Mouse (Mus musculus) bone marrow macrophage, adult 2 months (primary cell): ENCODE measurements around the gene Ccdc24. TPM values are rescaled to one million over a fixed set of nuclear protein-coding genes. Genes with fewer than 3 reads are reported as not detected.

Experiments used
- H3K27ac ChIP-seq: 2 replicates; pipeline ENCODE4 v1.5.1; 2012; ENCODE audit warnings: low read depth, low read length; ENCODE audit not compliant: insufficient read depth
- H3K4me1 ChIP-seq: 2 replicates; pipeline ENCODE4 v1.6.1; 2012; ENCODE audit warnings: low read length; ENCODE audit not compliant: control insufficient read depth, insufficient read depth
- H3K4me3 ChIP-seq: 2 replicates; pipeline ENCODE4 v1.5.1; 2012; ENCODE audit warnings: mild to moderate bottlenecking, low read length, moderate library complexity; ENCODE audit not compliant: insufficient read depth
- CTCF ChIP-seq: IDR thresholded peaks from 2 replicates; pipeline ENCODE4 v1.5.1; 2012; ENCODE audit warnings: low read depth, mild to moderate bottlenecking, low read length, moderate library complexity
- POLR2A ChIP-seq: IDR thresholded peaks from 2 replicates; pipeline ENCODE4 v1.6.1; 2012; ENCODE audit warnings: mild to moderate bottlenecking, low read depth, low read length, borderline replicate concordance
- polyA plus RNA-seq: library from polyadenylated mRNA; stranded (reverse); fragments of >200 nt; gene quantifications from 2 replicates; pipeline ENCODE4 v1.2.4, GENCODE M21; 2012; ENCODE audit not compliant: missing spikeins, insufficient read depth, insufficient read length

Ccdc24 gene
- polyA plus RNA-seq, 1 experiment = not detected

- H3K4me3 ChIP-seq = no peak overlapping the region
- H3K4me1 ChIP-seq = no peaks in the 10 kb centered on the region
- TF ChIP-seq POLR2A (no peak), CTCF (no peak)
- H3K27ac ChIP-seq = no peak overlapping the region
Observed at GRCm38 (mm10) chr4:117866083-117866482, 6.3 kb downstream of the Ccdc24 start.

DNA sequence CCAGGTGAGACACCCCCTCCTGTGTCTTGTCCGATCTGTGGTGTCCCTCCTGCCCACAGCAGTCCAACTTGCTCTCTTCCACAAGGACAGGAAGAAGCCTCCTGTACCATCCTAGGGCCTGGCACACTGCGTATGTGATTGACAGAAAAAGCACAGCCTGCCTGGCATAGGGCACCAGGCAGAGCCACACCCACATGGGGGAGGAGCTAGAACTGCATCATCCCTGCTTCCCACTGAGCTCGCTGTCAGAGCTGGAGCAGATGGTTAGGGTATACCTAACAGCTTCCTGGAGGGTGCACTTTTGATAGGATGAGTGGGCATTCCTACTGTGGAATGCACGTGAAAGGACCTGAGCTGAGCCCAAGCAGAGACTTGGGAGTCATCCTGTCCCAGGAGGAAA, 9.5 kb downstream of the Ccdc24 start:
- Histone ChIP-seq H3K4me3 (no peak overlapping the region), H3K4me1 (no peaks in the 10 kb centered on the region), H3K27ac (no peak overlapping the region)
- TF ChIP-seq CTCF = no peak
- TF ChIP-seq POLR2A = no peak

DNA sequence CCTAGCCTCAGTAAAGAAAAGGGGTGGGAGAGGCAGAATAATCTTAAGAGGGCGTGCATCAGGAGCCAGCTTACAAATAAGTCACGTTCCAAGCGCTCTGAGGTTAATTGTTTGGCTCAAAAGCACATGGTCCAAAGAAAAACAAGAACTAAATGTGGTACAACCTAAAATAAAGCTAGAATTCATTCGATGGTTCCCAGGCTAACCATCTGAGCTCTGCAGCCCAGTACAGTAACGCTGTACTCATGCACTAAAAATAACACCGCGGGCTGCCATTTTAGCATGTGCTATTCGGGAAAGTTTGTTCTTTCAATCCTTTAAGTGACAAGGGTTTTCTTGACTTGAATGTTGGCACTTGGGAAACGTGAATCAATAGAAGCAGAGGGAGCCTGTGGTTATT, 11.8 kb downstream of the Ccdc24 start:
- no peaks in the 10 kb centered on the region for H3K4me1 ChIP-seq
- no peak overlapping the region for H3K27ac ChIP-seq
- H3K4me3 ChIP-seq = no peak overlapping the region
- TF ChIP-seq CTCF (no peak), POLR2A (no peak)

DNA sequence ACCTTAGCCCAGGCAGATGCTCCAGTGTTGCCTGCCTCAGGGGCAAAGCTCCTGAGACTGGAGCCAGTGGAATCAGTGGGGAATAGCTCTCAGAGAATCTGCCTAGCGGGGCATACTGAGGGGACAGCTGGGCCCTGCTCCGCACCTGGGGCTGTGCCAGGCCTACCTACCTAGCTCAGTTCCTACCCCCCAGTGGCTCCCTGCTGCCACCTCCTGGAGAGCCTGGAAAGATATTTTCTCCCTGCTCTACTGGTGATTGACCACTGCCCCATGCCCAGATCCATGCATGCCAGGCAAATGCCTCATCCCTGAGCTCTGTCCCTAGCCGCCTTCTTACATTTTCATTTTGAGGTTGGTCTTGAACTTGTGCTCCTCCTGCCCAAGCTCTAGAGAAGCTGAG, 13.6 kb downstream of the Ccdc24 start:
- Histone ChIP-seq H3K4me1 (peaks cover 2% of the 10 kb centered on the region; the same call in 1 of the 2 replicates), H3K4me3 (no peak overlapping the region), H3K27ac (no peak overlapping the region)
- TF ChIP-seq POLR2A (no peak), CTCF (peak; percentile 59)

DNA sequence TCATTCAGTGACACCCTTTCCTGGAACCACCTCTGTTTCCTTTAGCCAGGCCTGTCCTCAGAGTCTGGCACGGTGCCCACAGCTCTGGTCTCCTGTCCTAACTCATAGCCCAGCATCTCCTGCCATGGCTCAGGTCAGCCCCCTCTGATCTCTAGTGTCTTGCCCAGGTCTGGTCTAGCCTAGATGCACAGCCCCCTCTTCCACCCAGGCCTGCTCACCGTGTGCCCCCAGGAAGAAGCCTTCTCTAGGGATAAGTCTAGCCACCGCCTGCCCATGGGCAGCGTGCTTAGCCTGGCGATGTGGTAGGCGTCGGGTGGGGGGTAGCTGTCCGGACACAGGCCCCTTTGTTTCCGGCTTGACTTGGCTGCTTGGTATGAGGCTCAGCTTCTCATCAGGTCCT, 17.2 kb downstream of the Ccdc24 start:
- no peak for TF ChIP-seq CTCF
- no peak for TF ChIP-seq POLR2A
- no peak overlapping the region for H3K4me3 ChIP-seq
- no peak overlapping the region for H3K27ac ChIP-seq
- H3K4me1 ChIP-seq = peaks cover 2% of the 10 kb centered on the region; the same call in 1 of the 2 replicates

- no peak for TF ChIP-seq POLR2A
- no peak for TF ChIP-seq CTCF
- Histone ChIP-seq H3K4me3 (no peak overlapping the region), H3K27ac (no peak overlapping the region), H3K4me1 (peaks cover 2% of the 10 kb centered on the region; the same call in 1 of the 2 replicates)
Observed at GRCm38 (mm10) chr4:117852152-117852868, 20.0 kb downstream of the Ccdc24 start.

DNA sequence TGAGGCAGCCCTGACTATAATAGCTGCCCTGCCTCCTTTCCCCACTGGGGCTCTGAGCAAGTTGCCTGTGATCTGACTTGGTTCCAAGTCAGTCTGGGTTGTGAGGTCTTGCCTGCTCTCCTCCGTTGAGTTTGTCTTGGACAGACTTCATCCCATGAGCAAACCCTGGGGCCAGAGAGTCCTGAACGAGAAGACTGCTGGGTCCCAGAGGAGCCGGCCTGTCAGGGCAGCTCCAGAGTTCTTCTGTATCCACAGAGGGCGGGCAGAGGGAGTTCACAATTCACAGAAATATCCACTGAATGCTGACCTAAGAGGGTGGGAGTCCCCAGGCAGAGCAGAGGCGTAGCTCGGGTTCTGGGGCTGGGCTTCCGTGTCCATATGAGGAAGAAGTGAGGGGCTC, 21.5 kb downstream of the Ccdc24 start:
- H3K4me1 ChIP-seq = peaks cover 2% of the 10 kb centered on the region; the same call in 1 of the 2 replicates
- TF ChIP-seq POLR2A (no peak), CTCF (no peak)
- H3K27ac ChIP-seq = no peak overlapping the region
- no peak overlapping the region for H3K4me3 ChIP-seq

DNA sequence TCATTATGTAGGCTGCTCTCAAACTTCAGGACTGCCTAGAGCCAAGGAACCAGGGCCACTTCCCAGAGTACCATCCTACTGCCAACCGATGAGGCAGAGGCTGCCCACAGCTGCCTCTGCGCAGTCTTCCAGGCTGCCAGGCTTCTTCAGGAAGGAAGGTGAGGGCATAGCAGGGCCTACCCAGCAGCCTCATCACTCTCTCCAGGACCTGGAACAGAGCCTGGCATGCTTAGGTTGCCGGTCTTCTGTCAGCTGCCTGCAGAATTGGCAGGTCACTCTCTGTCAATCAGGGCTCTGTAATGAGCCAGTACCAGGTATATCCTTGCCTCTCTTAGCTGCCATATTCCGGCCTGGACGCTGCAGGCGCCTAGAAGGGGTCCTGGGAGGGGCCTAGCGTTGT, 22.2 kb downstream of the Ccdc24 start:
- TF ChIP-seq CTCF (no peak), POLR2A (no peak)
- Histone ChIP-seq H3K4me3 (no peak overlapping the region), H3K27ac (no peak overlapping the region), H3K4me1 (peaks cover 2% of the 10 kb centered on the region; the same call in 1 of the 2 replicates)

GRCm38 (mm10) chr4:117849506-117849905, 22.9 kb downstream of the Ccdc24 start:
- no peaks in the 10 kb centered on the region for H3K4me1 ChIP-seq
- TF ChIP-seq CTCF = no peak
- TF ChIP-seq POLR2A = no peak
- H3K4me3 ChIP-seq = no peak overlapping the region
- no peak overlapping the region for H3K27ac ChIP-seq

- H3K4me3 ChIP-seq = no peak overlapping the region
- H3K27ac ChIP-seq = no peak overlapping the region
- TF ChIP-seq CTCF (no peak), POLR2A (no peak)
- H3K4me1 ChIP-seq = no peaks in the 10 kb centered on the region
Observed at GRCm38 (mm10) chr4:117849063-117849462, 23.3 kb downstream of the Ccdc24 start.

GRCm38 (mm10) chr4:117847011-117847410, 25.3 kb downstream of the Ccdc24 start:
- Histone ChIP-seq H3K4me1 (no peaks in the 10 kb centered on the region), H3K4me3 (no peak overlapping the region), H3K27ac (no peak overlapping the region)
- TF ChIP-seq CTCF (no peak), POLR2A (no peak)
